Comparison of ENCODE assay signal across 19 mouse cellular contexts in the genomic region with DNA sequence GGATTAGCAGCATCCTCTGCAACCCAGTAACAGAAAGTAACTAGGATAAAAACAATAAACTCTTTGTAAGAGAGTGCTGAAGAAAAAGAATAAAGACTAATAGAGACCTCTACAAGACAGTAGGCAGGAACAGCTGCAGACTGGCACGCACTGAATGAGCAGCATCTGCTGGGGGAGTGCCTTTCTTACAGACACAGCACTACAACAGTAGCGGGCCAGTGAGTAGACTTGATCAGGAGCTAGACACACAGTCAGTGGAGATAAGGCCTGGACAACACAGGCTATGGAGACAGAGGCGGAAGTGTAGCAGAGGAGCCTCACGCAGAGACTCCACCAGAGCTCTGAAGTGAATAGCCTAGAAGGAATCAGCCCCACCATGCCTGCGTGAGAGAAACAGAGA. TPM values are rescaled to one million over a fixed set of nuclear protein-coding genes. Genes with fewer than 3 reads are reported as not detected.
DNase-seq lines count a peak whose midpoint lies in the region; ATAC-seq and TF ChIP-seq lines count a peak whose summit lies in the region.
"Had no signal": no experiment of that assay in that cellular context is flagged by ENCODE, and none has a peak within 500 bp of the region (broad histone marks: within the 10 kb centered on the region; RNA-seq: fewer than 3 reads in every experiment).

No protein-coding gene starts in this region.

- H3K9me3 ChIP-seq in heart, embryonic 15.5 days (replicated peaks), result no peaks in the 10 kb centered on the region
- no peaks in the 10 kb centered on the region for H3K9me3 ChIP-seq in midbrain, embryonic 13.5 days
- no peaks in the 10 kb centered on the region for H3K9me3 ChIP-seq in midbrain, embryonic 10.5 days (replicated peaks)
- no peaks in the 10 kb centered on the region for H3K9me3 ChIP-seq in forebrain, embryonic 14.5 days (replicated peaks; ENCODE audit: control insufficient read depth, low read length)
- H3K9me3 ChIP-seq: kidney, embryonic 15.5 days had no signal

- no peak overlapping the region for H3K27ac ChIP-seq in heart, embryonic 15.5 days
- H3K27ac ChIP-seq in midbrain, embryonic 13.5 days, result 0 out of 2 replicates have a peak overlapping the region, but pooled peaks have one; percentile 9
- H3K27ac ChIP-seq in midbrain, embryonic 10.5 days (replicated peaks), result no peak overlapping the region
- peak overlapping the region; percentile 35; the same call in 1 of the 2 replicates for H3K27ac ChIP-seq in forebrain, embryonic 14.5 days (ENCODE audit: low read depth, low read length)
- H3K27ac ChIP-seq: gastrocnemius, adult 2 months; heart, adult 2 months; kidney, embryonic 15.5 days had no signal

- H3K4me2 ChIP-seq in heart, embryonic 15.5 days, result no peak overlapping the region
- no peak overlapping the region for H3K4me2 ChIP-seq in midbrain, embryonic 13.5 days (replicated peaks)
- H3K4me2 ChIP-seq in forebrain, embryonic 14.5 days (ENCODE audit: low read length), result no peak overlapping the region
- H3K4me2 ChIP-seq: kidney, embryonic 15.5 days had no signal

- 0 out of 2 replicates have a peak overlapping the region, but pooled peaks have one; percentile 14 for H3K9ac ChIP-seq in heart, embryonic 15.5 days
- H3K9ac ChIP-seq in midbrain, embryonic 13.5 days (replicated peaks), result 0 out of 2 replicates have a peak overlapping the region, but pooled peaks have one; percentile 19
- H3K9ac ChIP-seq in forebrain, embryonic 14.5 days (ENCODE audit: low read length), result no peak overlapping the region
- H3K9ac ChIP-seq: kidney, embryonic 15.5 days had no signal

- H3K4me1 ChIP-seq in heart, embryonic 15.5 days (replicated peaks), result peaks cover 4% of the 10 kb centered on the region
- H3K4me1 ChIP-seq in midbrain, embryonic 13.5 days (replicated peaks), result peaks cover 6% of the 10 kb centered on the region; the same call in 1 of the 2 replicates
- no peaks in the 10 kb centered on the region for H3K4me1 ChIP-seq in midbrain, embryonic 10.5 days
- H3K4me1 ChIP-seq in forebrain, embryonic 14.5 days (ENCODE audit: control insufficient read depth, insufficient read depth, low read length), result no peaks in the 10 kb centered on the region
- no peaks in the 10 kb centered on the region for H3K4me1 ChIP-seq in lung, adult 2 months (ENCODE audit: control insufficient read depth, insufficient read depth, low read length)
- H3K4me1 ChIP-seq: kidney, embryonic 15.5 days had no signal

- no peak for DNase-seq in heart, adult 8-10 months (ENCODE audit: low spot score)
- DNase-seq in midbrain, embryonic 10.5 days (ENCODE audit: low spot score), result no peak
- DNase-seq in forebrain, embryonic 14.5 days (ENCODE audit: low spot score), result peak; percentile 38
- DNase-seq in cerebellum, adult 9-10 months, result no peak
- DNase-seq in lung, adult 2 months, result no peak
- DNase-seq: adrenal gland, postnatal 14 days; gastrocnemius, adult 2 months; heart, adult 2 months had no signal

- H3K4me3 ChIP-seq in heart, embryonic 15.5 days, result no peak overlapping the region
- H3K4me3 ChIP-seq in midbrain, embryonic 13.5 days (replicated peaks), result no peak overlapping the region
- H3K4me3 ChIP-seq in midbrain, embryonic 10.5 days, result no peak overlapping the region
- no peak overlapping the region for H3K4me3 ChIP-seq in forebrain, embryonic 14.5 days (ENCODE audit: low read depth, low read length)
- H3K4me3 ChIP-seq in lung, adult 2 months (replicated peaks; ENCODE audit: extremely low read depth, low read depth, low read length), result no peak overlapping the region
- H3K4me3 ChIP-seq: gastrocnemius, adult 2 months; heart, adult 2 months; kidney, embryonic 15.5 days had no signal

- no peak for TF ChIP-seq CTCF in lung, adult 2 months (IDR thresholded peaks at IDR 0.05; ENCODE audit: insufficient read depth, low read length)

- TF ChIP-seq POLR2A in lung, adult 2 months (IDR thresholded peaks at IDR 0.05; ENCODE audit: borderline replicate concordance, extremely low read depth, low read depth, low read length), result no peak

- 44% methylated on average over 5 of the region's 5 CpGs for WGBS in heart, embryonic 15.5 days
- WGBS in midbrain, embryonic 13.5 days, result 61% methylated on average over 5 of the region's 5 CpGs
- WGBS in midbrain, embryonic 10.5 days, result 86% methylated on average over 5 of the region's 5 CpGs
- 70% methylated on average over 5 of the region's 5 CpGs for WGBS in forebrain, embryonic 14.5 days
- 90% methylated on average over 5 of the region's 5 CpGs for WGBS in lung, adult 2 months

- H3K27me3 ChIP-seq in heart, embryonic 15.5 days, result no peaks in the 10 kb centered on the region
- no peaks in the 10 kb centered on the region for H3K27me3 ChIP-seq in midbrain, embryonic 13.5 days
- no peaks in the 10 kb centered on the region for H3K27me3 ChIP-seq in midbrain, embryonic 10.5 days (ENCODE audit: low read depth, poor library complexity, severe bottlenecking)
- H3K27me3 ChIP-seq in forebrain, embryonic 14.5 days (replicated peaks; ENCODE audit: control insufficient read depth, insufficient read depth, low read length), result no peaks in the 10 kb centered on the region
- H3K27me3 ChIP-seq: kidney, embryonic 15.5 days had no signal

- peaks cover 26% of the 10 kb centered on the region for H3K36me3 ChIP-seq in heart, embryonic 15.5 days
- peaks cover 15% of the 10 kb centered on the region for H3K36me3 ChIP-seq in midbrain, embryonic 13.5 days
- peaks cover 43% of the 10 kb centered on the region for H3K36me3 ChIP-seq in midbrain, embryonic 10.5 days
- H3K36me3 ChIP-seq in forebrain, embryonic 14.5 days (ENCODE audit: control insufficient read depth, insufficient read depth, low read length), result 0 out of 2 replicates have a peak, but pooled peaks cover 8% of the 10 kb centered on the region

- ATAC-seq in heart, embryonic 15.5 days (replicated peaks; ENCODE audit: insufficient number of reproducible peaks, insufficient read depth, low FRiP score, low read depth), result no peak; the same call in 1 of the 2 replicates
- peak; percentile 56; the same call in 1 of the 2 replicates for ATAC-seq in midbrain, embryonic 13.5 days
- peak; percentile 44; the same call in 1 of the 2 replicates for ATAC-seq in forebrain, embryonic 14.5 days
- peak; percentile 74; the same call in 1 of the 2 replicates for ATAC-seq in megakaryocyte-erythroid progenitor cell, adult 5-6 weeks (replicated peaks; ENCODE audit: low FRiP score, low TSS enrichment, poor library complexity, severe bottlenecking)

RNA-seq across cellular contexts. Expression of a gene that starts 16.8 kb away (rescaled TPM):
- 31.0 and 40.8 TPM in 2 replicates for polyA plus RNA-seq in heart, embryonic 15.5 days (2015; fragmentation: Nextera tagmentation; extraction: Ambion mirVana)
- total RNA-seq in heart, adult 8-10 months (2022), result 10 to 100 TPM; 29.1 to 34.0 (median 32.1) TPM
- 51.3 and 55.1 TPM in 2 replicates for polyA plus RNA-seq in midbrain, embryonic 13.5 days (2015; fragmentation: Nextera tagmentation; extraction: Ambion mirVana)
- 51.0 and 52.2 TPM in 2 replicates for polyA plus RNA-seq in midbrain, embryonic 10.5 days (2016; fragmentation: Nextera tagmentation; extraction: Ambion mirVana)
- 48.5 and 54.4 TPM in 2 replicates for polyA plus RNA-seq in forebrain, embryonic 14.5 days (2014; fragmentation: Nextera tagmentation; extraction: Ambion mirVana)
- 45.5 and 46.0 TPM in 2 replicates for total RNA-seq in megakaryocyte-erythroid progenitor cell, adult 5-6 weeks (2014; fragmentation: Nextera tagmentation)
- total RNA-seq in megakaryocyte-erythroid progenitor cell, adult 5-6 weeks (2017), result 67.5 and 133 TPM in 2 replicates
- 12.4 and 17.5 TPM in 2 replicates for polyA plus RNA-seq in lung, adult 2 months (2012; rRNA removed)

RNA-seq across cellular contexts. Expression of a gene that starts 23.2 kb away (rescaled TPM):
- polyA plus RNA-seq in heart, embryonic 15.5 days (2015; fragmentation: Nextera tagmentation; extraction: Ambion mirVana), result 83.1 and 85.4 TPM in 2 replicates
- total RNA-seq in heart, adult 8-10 months (2022), result 100 to 1,000 TPM; 134 to 162 (median 154) TPM
- 90.1 and 93.6 TPM in 2 replicates for polyA plus RNA-seq in midbrain, embryonic 13.5 days (2015; fragmentation: Nextera tagmentation; extraction: Ambion mirVana)
- polyA plus RNA-seq in midbrain, embryonic 10.5 days (2016; fragmentation: Nextera tagmentation; extraction: Ambion mirVana), result 66.3 and 70.3 TPM in 2 replicates
- 103 and 114 TPM in 2 replicates for polyA plus RNA-seq in forebrain, embryonic 14.5 days (2014; fragmentation: Nextera tagmentation; extraction: Ambion mirVana)
- 52.4 and 59.3 TPM in 2 replicates for total RNA-seq in megakaryocyte-erythroid progenitor cell, adult 5-6 weeks (2014; fragmentation: Nextera tagmentation)
- 114 and 118 TPM in 2 replicates for total RNA-seq in megakaryocyte-erythroid progenitor cell, adult 5-6 weeks (2017)
- polyA plus RNA-seq in lung, adult 2 months (2012; rRNA removed), result 27.4 and 28.7 TPM in 2 replicates

RNA-seq across cellular contexts. Expression of a gene that starts 43.3 kb away (rescaled TPM):
- 84.3 and 84.4 TPM in 2 replicates for polyA plus RNA-seq in heart, embryonic 15.5 days (2015; fragmentation: Nextera tagmentation; extraction: Ambion mirVana)
- total RNA-seq in heart, adult 8-10 months (2022), result 10 to 100 TPM; 24.8 to 28.8 (median 25.8) TPM
- polyA plus RNA-seq in midbrain, embryonic 13.5 days (2015; fragmentation: Nextera tagmentation; extraction: Ambion mirVana), result 152 and 167 TPM in 2 replicates
- 131 and 136 TPM in 2 replicates for polyA plus RNA-seq in midbrain, embryonic 10.5 days (2016; fragmentation: Nextera tagmentation; extraction: Ambion mirVana)
- polyA plus RNA-seq in forebrain, embryonic 14.5 days (2014; fragmentation: Nextera tagmentation; extraction: Ambion mirVana), result 172 and 180 TPM in 2 replicates
- 52.4 and 55.1 TPM in 2 replicates for total RNA-seq in megakaryocyte-erythroid progenitor cell, adult 5-6 weeks (2014; fragmentation: Nextera tagmentation)
- total RNA-seq in megakaryocyte-erythroid progenitor cell, adult 5-6 weeks (2017), result 73.6 and 96.6 TPM in 2 replicates
- 7.6 and 13.6 TPM in 2 replicates for polyA plus RNA-seq in lung, adult 2 months (2012; rRNA removed)

RNA-seq across cellular contexts. Expression of a gene that starts 49.5 kb away (rescaled TPM):
- polyA plus RNA-seq in heart, embryonic 15.5 days (2015; fragmentation: Nextera tagmentation; extraction: Ambion mirVana), result not detected in 2 replicates
- not detected for total RNA-seq in heart, adult 8-10 months (2022)
- not detected in 2 replicates for polyA plus RNA-seq in midbrain, embryonic 13.5 days (2015; fragmentation: Nextera tagmentation; extraction: Ambion mirVana)
- not detected in 2 replicates for polyA plus RNA-seq in midbrain, embryonic 10.5 days (2016; fragmentation: Nextera tagmentation; extraction: Ambion mirVana)
- not detected in 2 replicates for polyA plus RNA-seq in forebrain, embryonic 14.5 days (2014; fragmentation: Nextera tagmentation; extraction: Ambion mirVana)
- total RNA-seq in megakaryocyte-erythroid progenitor cell, adult 5-6 weeks (2014; fragmentation: Nextera tagmentation), result not detected in 2 replicates
- total RNA-seq in megakaryocyte-erythroid progenitor cell, adult 5-6 weeks (2017), result not detected in 2 replicates
- polyA plus RNA-seq in lung, adult 2 months (2012; rRNA removed), result not detected in 2 replicates
- total RNA-seq: adrenal gland, postnatal 14 days; gastrocnemius, adult 2 months; heart, adult 2 months; layer of hippocampus, adult 18-20 months; left cerebral cortex, adult 8-10 months; MEL had no signal
- polyA plus RNA-seq: C2C12; cortical plate, adult 2 months; heart, adult 2 months; kidney, embryonic 15.5 days; liver, embryonic 16.5 days; thymus, postnatal 0 days had no signal

RNA-seq across cellular contexts. Expression of a gene that starts 52.7 kb away (rescaled TPM):
- 28.2 and 33.6 TPM in 2 replicates for polyA plus RNA-seq in heart, embryonic 15.5 days (2015; fragmentation: Nextera tagmentation; extraction: Ambion mirVana)
- 10 to 100 TPM in 1 of 4 experiments, 1 to 10 TPM in 3; 8.0 to 10.9 (median 8.8) TPM for total RNA-seq in heart, adult 8-10 months (2022)
- polyA plus RNA-seq in midbrain, embryonic 13.5 days (2015; fragmentation: Nextera tagmentation; extraction: Ambion mirVana), result 8.1 and 9.8 TPM in 2 replicates
- 12.6 and 15.8 TPM in 2 replicates for polyA plus RNA-seq in midbrain, embryonic 10.5 days (2016; fragmentation: Nextera tagmentation; extraction: Ambion mirVana)
- 8.4 and 10.7 TPM in 2 replicates for polyA plus RNA-seq in forebrain, embryonic 14.5 days (2014; fragmentation: Nextera tagmentation; extraction: Ambion mirVana)
- total RNA-seq in megakaryocyte-erythroid progenitor cell, adult 5-6 weeks (2014; fragmentation: Nextera tagmentation), result 4.8 and 15.9 TPM in 2 replicates
- total RNA-seq in megakaryocyte-erythroid progenitor cell, adult 5-6 weeks (2017), result 7.4 and 13.3 TPM in 2 replicates
- 74.5 and 82.3 TPM in 2 replicates for polyA plus RNA-seq in lung, adult 2 months (2012; rRNA removed)

Comparison
In these comparisons a context has a peak if more than half of its experiments do, and no peak if none do; other contexts are left out.
1. H3K27ac ChIP-seq: peak in midbrain, embryonic 13.5 days (single experiment) and forebrain, embryonic 14.5 days (single experiment); none in heart, embryonic 15.5 days (single experiment) and midbrain, embryonic 10.5 days (single experiment).